ENCODE assay signal across 8 mouse cellular contexts in the genomic region with DNA sequence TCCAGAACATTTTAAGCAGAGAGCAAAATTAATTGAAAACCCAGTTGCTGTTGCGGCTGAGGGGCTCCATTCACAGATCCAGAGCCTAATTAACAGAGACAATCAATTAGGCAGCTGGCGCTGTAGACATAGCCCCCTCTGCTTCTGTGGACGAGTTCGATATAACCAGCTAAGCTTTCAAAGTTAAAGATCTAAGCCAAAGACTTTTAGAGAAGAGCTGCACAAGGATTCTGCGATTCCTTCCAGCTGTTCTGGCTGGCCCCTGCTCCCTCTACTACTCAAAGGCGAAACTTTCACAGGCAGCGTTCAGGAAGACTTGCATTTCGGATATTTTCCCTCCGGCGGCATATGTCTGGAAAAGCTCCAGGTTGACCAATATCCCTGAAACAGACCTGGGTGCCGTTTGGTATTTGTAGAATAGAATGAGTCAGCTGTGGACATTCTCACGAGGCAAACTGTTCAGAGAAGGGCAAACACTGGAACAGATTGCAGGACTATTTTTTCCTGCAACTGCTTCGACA. TPM values are rescaled to one million over a fixed set of nuclear protein-coding genes. Genes with fewer than 3 reads are reported as not detected.
A peak's percentile ranks its signal among the peaks of the same experiment; 100 is the strongest.
DNase-seq lines count a peak whose midpoint lies in the region; ATAC-seq lines count a peak whose summit lies in the region.

No protein-coding gene starts in this region.

- H3K4me3 ChIP-seq in forebrain, embryonic 10.5 days: peak overlapping the region; percentile 20; the same call in 1 of the 2 replicates
- no peak overlapping the region for H3K4me3 ChIP-seq in heart, embryonic 12.5 days

- ATAC-seq in heart, embryonic 12.5 days (ENCODE audit: insufficient number of reproducible peaks, low FRiP score): no peak

- H3K9me3 ChIP-seq in forebrain, embryonic 10.5 days: no peaks in the 10 kb centered on the region; the same call in 1 of the 2 replicates
- no peaks in the 10 kb centered on the region for H3K9me3 ChIP-seq in heart, embryonic 12.5 days (replicated peaks)

- H3K9ac ChIP-seq in heart, embryonic 12.5 days: no peak overlapping the region

- WGBS in forebrain, embryonic 10.5 days: 50% methylated on average over 13 of the region's 13 CpGs
- WGBS in heart, embryonic 12.5 days: 62% methylated on average over 13 of the region's 13 CpGs

- peaks cover 44% of the 10 kb centered on the region for H3K4me1 ChIP-seq in forebrain, embryonic 10.5 days
- H3K4me1 ChIP-seq in heart, embryonic 12.5 days (replicated peaks): 0 out of 2 replicates have a peak, but pooled peaks cover 2% of the 10 kb centered on the region

- DNase-seq in kidney, postnatal 4 days: peak; percentile 35 to 39
- DNase-seq in kidney, adult 8-10 months: no peak
- peak; percentile 26 to 32 for DNase-seq in adrenal gland, postnatal 36 days
- DNase-seq in forebrain, embryonic 10.5 days (ENCODE audit: extremely low spot score, low spot score): no peak
- DNase-seq in lung, postnatal 14 days: peak; percentile 23
- no peak for DNase-seq in yolk sac, embryonic 10.5 days (ENCODE audit: low spot score)
- no peak for DNase-seq in ovary, postnatal 14 days (ENCODE audit: low spot score)

- no peaks in the 10 kb centered on the region for H3K36me3 ChIP-seq in forebrain, embryonic 10.5 days (replicated peaks)
- no peaks in the 10 kb centered on the region for H3K36me3 ChIP-seq in heart, embryonic 12.5 days

- H3K27ac ChIP-seq in forebrain, embryonic 10.5 days: peak overlapping the region; percentile 46; the same call in 1 of the 2 replicates
- no peak overlapping the region for H3K27ac ChIP-seq in heart, embryonic 12.5 days (ENCODE audit: poor library complexity, severe bottlenecking)

- no peaks in the 10 kb centered on the region for H3K27me3 ChIP-seq in forebrain, embryonic 10.5 days (ENCODE audit: poor library complexity, severe bottlenecking)
- H3K27me3 ChIP-seq in heart, embryonic 12.5 days (replicated peaks): no peaks in the 10 kb centered on the region

- no peak overlapping the region for H3K4me2 ChIP-seq in heart, embryonic 12.5 days

RNA-seq across cellular contexts. Expression of a gene that starts 45.0 kb away (rescaled TPM):
- 10 to 100 TPM; 29.6 to 38.3 TPM for total RNA-seq in adrenal gland, postnatal 36 days (2021)
- polyA plus RNA-seq in forebrain, embryonic 10.5 days (2016; fragmentation: Nextera tagmentation; extraction: Ambion mirVana): 39.7 and 41.6 TPM in 2 replicates
- 16.3 and 16.5 TPM in 2 replicates for polyA plus RNA-seq in heart, embryonic 12.5 days (2016; fragmentation: Nextera tagmentation; extraction: Ambion mirVana)

Comparison
In these comparisons a context has a peak if more than half of its experiments do, and no peak if none do; other contexts are left out.
1. DNase-seq: peak in kidney, postnatal 4 days (2 of 2), adrenal gland, postnatal 36 days (2 of 2) and lung, postnatal 14 days (single experiment); none in kidney, adult 8-10 months (0 of 2), forebrain, embryonic 10.5 days (single experiment), yolk sac, embryonic 10.5 days (single experiment) and ovary, postnatal 14 days (single experiment).